Mouse (Mus musculus) megakaryocyte, embryonic 14.5 days (primary cell): ENCODE data around the gene Dimt1.

ENCODE experiments used
- FLI1 ChIP-seq: IDR thresholded peaks from 2 replicates; pipeline ENCODE4 v1.6.1; 2012; ENCODE audit warnings: low read length, inconsistent platforms, mixed read lengths
- GATA1 ChIP-seq: IDR thresholded peaks from 3 replicates; pipeline ENCODE4 v1.6.1; 2012; ENCODE audit warnings: mixed read lengths, low read length, inconsistent platforms, borderline replicate concordance

GRCm38 (mm10) chr13:106937138-106937472 lies 9.8 kb upstream of the Dimt1 start:
- TF ChIP-seq GATA1 (no peak), FLI1 (no peak)
